Mouse (Mus musculus): Measurements from ENCODE around the gene Tapbp. TPM values are rescaled to one million over a fixed set of nuclear protein-coding genes. Genes with fewer than 3 reads are reported as not detected.
"Not testable (repeated sequence)": the region's sequence is repeated elsewhere in the genome, so short reads cannot be mapped to it uniquely, and the experiment has no call there.

Tapbp gene
- polyA plus RNA-seq (2012; rRNA removed) = 27.7 and 28.5 TPM in 2 replicates

DNA sequence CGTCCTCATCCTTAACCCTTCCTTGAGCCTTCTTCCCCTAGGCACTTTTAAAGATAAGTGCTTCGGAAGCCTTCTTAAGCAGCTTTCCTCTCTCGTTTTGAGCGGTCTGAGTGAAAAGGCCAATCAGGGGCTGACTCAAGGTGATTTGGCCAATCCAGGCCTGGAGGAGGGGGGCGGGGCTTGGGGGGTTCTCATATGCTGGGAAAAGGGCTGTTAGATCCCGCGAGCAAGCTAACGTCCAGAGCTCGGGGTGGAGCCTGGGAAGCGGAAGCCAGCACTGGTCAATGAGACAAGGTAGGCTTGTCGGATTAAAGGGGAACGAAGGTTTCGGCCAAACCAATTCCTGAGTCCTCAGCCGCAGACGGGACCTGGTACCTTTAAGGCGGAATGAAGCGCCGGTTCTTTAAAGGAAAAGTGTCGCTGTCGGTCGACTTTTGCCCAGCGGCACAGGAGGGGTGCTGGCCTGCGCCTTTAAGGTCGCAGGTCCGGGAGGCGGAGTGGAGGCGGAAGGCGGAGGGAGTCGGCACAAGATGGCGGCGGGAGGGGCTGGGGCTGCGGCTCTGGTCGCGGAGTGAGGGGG is at the start of gene Tapbp, which contains the start of gene Zbtb22:
Gene Tapbp, plus strand, starts transcription at position 229 of the 580 bp plus-strand sequence.
Gene Zbtb22, plus strand, starts transcription at position 234 of the 580 bp plus-strand sequence.
- Histone ChIP-seq H3K4me1 (ENCODE audit: control insufficient read depth, insufficient read depth, low read length) (peaks cover 11% of the 10 kb centered on the region), H3K27ac (ENCODE audit: insufficient read depth, low read length) (no peak within 1 kb of the TSS), H3K27me3 (ENCODE audit: control insufficient read depth, insufficient read depth, low read length) (no peaks in the 10 kb centered on the region), H3K4me3 (replicated peaks; ENCODE audit: insufficient read depth, low read depth, low read length) (peak within 1 kb of the TSS; percentile 68)
- DNase-seq = peak; percentile 98 to 99
- WGBS = under 1% methylated on average over 34 of the region's 34 CpGs
- TF ChIP-seq POLR2A (IDR thresholded peaks at IDR 0.05; ENCODE audit: borderline replicate concordance, insufficient read depth, low read length) (no peak), CTCF (IDR thresholded peaks at IDR 0.05; ENCODE audit: borderline replicate concordance, insufficient read depth, low read depth, low read length) (no peak)

DNA sequence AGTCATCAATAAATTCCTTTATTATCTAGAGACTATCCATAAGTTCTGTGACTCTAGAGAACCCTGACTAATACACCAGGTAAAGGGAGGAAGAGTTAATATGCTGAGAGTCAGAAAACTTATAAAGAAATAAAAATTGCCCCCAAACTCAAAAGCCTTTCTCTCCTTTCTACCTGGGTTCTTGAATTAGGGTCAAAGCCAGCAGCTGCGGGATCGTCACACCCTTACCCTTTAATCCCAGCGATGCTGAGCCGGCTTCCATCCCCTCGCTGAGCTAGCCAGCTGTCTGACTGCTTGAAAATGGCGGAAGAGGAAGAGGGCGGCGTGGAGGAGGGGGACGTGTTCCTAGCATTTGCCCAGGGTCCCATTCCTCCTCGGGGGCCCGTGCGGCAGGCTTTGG is 42.2 kb upstream of the Tapbp start, which contains the start of gene Gm7029:
Gene Gm7029, plus strand, starts transcription at position 301 of the 400 bp plus-strand sequence.
- DNase-seq; H3K4me1 ChIP-seq (ENCODE audit: control insufficient read depth, insufficient read depth, low read length); H3K27me3 ChIP-seq (ENCODE audit: control insufficient read depth, insufficient read depth, low read length); H3K27ac ChIP-seq (ENCODE audit: insufficient read depth, low read length); H3K4me3 ChIP-seq (replicated peaks; ENCODE audit: insufficient read depth, low read depth, low read length): not testable (repeated sequence)
- 71% methylated on average over 6 of the region's 12 CpGs for WGBS

GRCm38 (mm10) chr17:33874411-33874810 is 41.3 kb upstream of the Tapbp start:
- Histone ChIP-seq H3K4me1 (ENCODE audit: control insufficient read depth, insufficient read depth, low read length) (no peaks in the 10 kb centered on the region), H3K27ac (ENCODE audit: insufficient read depth, low read length) (no peak overlapping the region), H3K27me3 (ENCODE audit: control insufficient read depth, insufficient read depth, low read length) (no peaks in the 10 kb centered on the region), H3K4me3 (replicated peaks; ENCODE audit: insufficient read depth, low read depth, low read length) (no peak overlapping the region)
- 86% methylated on average over 11 of the region's 11 CpGs for WGBS
- DNase-seq = peak; percentile 35 to 43
- TF ChIP-seq CTCF (IDR thresholded peaks at IDR 0.05; ENCODE audit: borderline replicate concordance, insufficient read depth, low read depth, low read length) (no peak), POLR2A (IDR thresholded peaks at IDR 0.05; ENCODE audit: borderline replicate concordance, insufficient read depth, low read length) (no peak)

GRCm38 (mm10) chr17:33875797-33876196 is 39.9 kb upstream of the Tapbp start:
- H3K27ac ChIP-seq (ENCODE audit: insufficient read depth, low read length); H3K27me3 ChIP-seq (ENCODE audit: control insufficient read depth, insufficient read depth, low read length); DNase-seq; H3K4me1 ChIP-seq (ENCODE audit: control insufficient read depth, insufficient read depth, low read length); H3K4me3 ChIP-seq (replicated peaks; ENCODE audit: insufficient read depth, low read depth, low read length): not testable (repeated sequence)
- 82% methylated on average over 5 of the region's 5 CpGs for WGBS

GRCm38 (mm10) chr17:33884320-33884719 is 31.4 kb upstream of the Tapbp start:
- H3K27ac ChIP-seq (ENCODE audit: insufficient read depth, low read length); H3K4me1 ChIP-seq (ENCODE audit: control insufficient read depth, insufficient read depth, low read length); DNase-seq; H3K4me3 ChIP-seq (replicated peaks; ENCODE audit: insufficient read depth, low read depth, low read length); H3K27me3 ChIP-seq (ENCODE audit: control insufficient read depth, insufficient read depth, low read length): not testable (repeated sequence)
- 89% methylated on average over 10 of the region's 11 CpGs for WGBS

DNA sequence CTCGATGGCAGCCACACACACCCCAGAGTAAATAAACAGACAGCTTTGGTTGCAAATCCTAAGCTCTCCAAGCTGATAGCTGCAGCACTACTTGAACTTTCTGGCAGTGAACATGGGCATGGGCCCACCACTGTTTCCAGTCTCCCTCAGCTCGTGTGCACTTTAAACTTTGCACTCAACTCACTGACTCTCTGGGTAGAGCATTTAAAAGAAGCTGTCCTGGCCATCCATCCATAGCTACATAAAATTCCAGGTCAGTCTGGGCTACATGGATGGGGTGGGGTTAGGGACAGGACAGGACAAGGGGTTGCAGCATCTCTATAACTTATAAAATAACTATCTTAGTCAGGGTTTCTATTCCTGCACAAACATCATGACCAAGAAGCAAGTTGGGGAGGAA is 27.9 kb upstream of the Tapbp start:
- not testable (repeated sequence) for H3K27me3 ChIP-seq (ENCODE audit: control insufficient read depth, insufficient read depth, low read length); H3K27ac ChIP-seq (ENCODE audit: insufficient read depth, low read length); H3K4me3 ChIP-seq (replicated peaks; ENCODE audit: insufficient read depth, low read depth, low read length); H3K4me1 ChIP-seq (ENCODE audit: control insufficient read depth, insufficient read depth, low read length); DNase-seq
- 67% methylated on average over 2 of the region's 2 CpGs for WGBS

DNA sequence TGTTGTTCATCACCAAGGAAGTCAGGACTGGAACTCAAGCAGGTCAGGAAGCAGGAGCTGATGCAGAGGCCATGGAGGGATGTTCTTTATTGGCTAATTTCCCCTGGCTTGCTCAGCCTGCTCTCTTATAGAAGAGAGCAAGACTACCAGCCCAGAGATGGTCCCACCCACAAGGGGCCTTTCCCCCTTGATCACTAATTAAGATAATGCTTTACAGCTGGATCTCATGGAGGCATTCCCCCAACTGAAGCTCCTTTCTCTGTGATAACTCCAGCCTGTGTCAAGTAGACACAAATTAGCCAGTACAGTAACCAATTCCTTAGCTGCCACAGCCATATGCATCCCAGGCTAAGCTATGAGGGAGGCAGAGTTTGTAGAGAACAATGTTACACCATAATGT is 27.5 kb upstream of the Tapbp start:
- H3K4me1 ChIP-seq (ENCODE audit: control insufficient read depth, insufficient read depth, low read length); H3K4me3 ChIP-seq (replicated peaks; ENCODE audit: insufficient read depth, low read depth, low read length); H3K27ac ChIP-seq (ENCODE audit: insufficient read depth, low read length); DNase-seq; H3K27me3 ChIP-seq (ENCODE audit: control insufficient read depth, insufficient read depth, low read length): not testable (repeated sequence)

- WGBS = under 1% methylated on average over 43 of the region's 44 CpGs
- peak overlapping the region; percentile 94 for H3K4me3 ChIP-seq (replicated peaks; ENCODE audit: insufficient read depth, low read depth, low read length)
- H3K4me1 ChIP-seq (ENCODE audit: control insufficient read depth, insufficient read depth, low read length); DNase-seq; H3K27ac ChIP-seq (ENCODE audit: insufficient read depth, low read length); H3K27me3 ChIP-seq (ENCODE audit: control insufficient read depth, insufficient read depth, low read length): not testable (repeated sequence)
These were observed 25.7 kb upstream of the Tapbp start for GRCm38 (mm10) chr17:33889941-33890532.

DNA sequence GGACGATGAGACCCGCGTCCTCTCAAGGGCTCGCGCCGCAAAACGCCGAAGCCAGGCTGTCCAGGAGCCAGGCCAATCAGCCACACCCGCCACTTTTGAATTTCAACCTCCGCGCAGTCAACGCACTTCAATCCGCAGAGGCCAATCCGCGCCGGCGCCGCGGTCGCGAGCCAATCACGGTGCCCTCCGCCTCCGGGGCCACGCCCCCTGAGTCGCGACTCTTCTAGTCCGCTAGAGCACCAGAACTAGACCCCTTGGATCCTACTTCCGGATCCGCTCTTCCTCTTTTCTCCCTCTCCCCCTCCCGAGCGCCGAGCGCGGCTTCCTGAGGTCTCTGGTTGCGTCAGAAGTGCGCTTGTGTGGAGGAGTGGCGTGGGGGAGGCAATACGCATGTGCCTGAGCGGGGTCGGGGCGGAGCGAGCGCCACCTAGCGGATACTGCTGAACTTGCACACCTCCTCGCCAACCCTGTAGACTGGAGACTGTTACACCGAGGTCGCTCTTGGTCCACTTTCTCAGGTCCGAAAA is 25.1 kb upstream of the Tapbp start, which contains the start of gene Kifc1:
Gene Kifc1, minus strand, starts transcription at position 129 of the 527 bp plus-strand sequence.
- Histone ChIP-seq H3K27me3 (ENCODE audit: control insufficient read depth, insufficient read depth, low read length) (no peaks in the 10 kb centered on the region), H3K27ac (ENCODE audit: insufficient read depth, low read length) (no peak within 1 kb of the TSS), H3K4me1 (ENCODE audit: control insufficient read depth, insufficient read depth, low read length) (no peaks in the 10 kb centered on the region), H3K4me3 (replicated peaks; ENCODE audit: insufficient read depth, low read depth, low read length) (peak within 1 kb of the TSS; percentile 94)
- peak; percentile 92 for TF ChIP-seq CTCF (IDR thresholded peaks at IDR 0.05; ENCODE audit: borderline replicate concordance, insufficient read depth, low read depth, low read length)
- TF ChIP-seq POLR2A (IDR thresholded peaks at IDR 0.05; ENCODE audit: borderline replicate concordance, insufficient read depth, low read length) = no peak
- peak; percentile 99 to 100 for DNase-seq
- under 1% methylated on average over 49 of the region's 49 CpGs for WGBS

All from cerebellum, adult 2 months (tissue).